In the genomic region with DNA sequence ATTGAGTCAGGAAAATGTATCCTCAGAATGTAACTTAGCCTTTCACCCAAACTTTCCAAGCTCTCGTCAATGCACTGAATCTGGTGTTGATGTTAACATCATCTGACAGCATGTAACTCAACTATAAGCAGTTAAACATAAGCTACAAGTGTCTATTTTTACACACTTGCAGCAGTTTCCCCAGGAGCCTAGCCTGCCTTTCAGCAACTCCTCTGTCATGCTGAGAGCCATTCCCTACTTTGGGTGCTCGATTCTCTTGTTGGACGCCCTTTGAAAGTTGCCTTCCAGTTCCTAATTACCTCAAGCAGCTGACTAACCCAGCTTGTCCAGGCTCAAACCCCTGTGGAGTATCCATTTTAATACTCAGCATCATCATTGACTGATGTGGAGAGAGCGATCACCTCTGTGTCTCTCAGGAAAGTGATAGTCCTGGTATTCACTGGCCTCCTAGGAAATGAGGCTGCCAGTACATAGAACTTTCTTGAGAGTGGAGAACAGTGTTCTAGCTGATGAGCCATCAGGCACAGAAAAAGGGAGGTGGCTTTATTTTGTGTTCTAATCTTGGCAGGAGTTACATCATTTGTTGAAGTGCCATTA, we compare ENCODE assay signal across 15 mouse cellular contexts.
"Had no signal": no experiment of that assay in that cellular context is flagged by ENCODE, and none has a peak within 500 bp of the region (broad histone marks: within the 10 kb centered on the region; RNA-seq: fewer than 3 reads in every experiment).

No protein-coding gene starts in this region.

- H3K9me3 ChIP-seq: kidney, embryonic 15.5 days; limb, embryonic 15.5 days; liver, embryonic 12.5 days; midbrain, embryonic 15.5 days; neural tube, embryonic 13.5 days had no signal

- H3K4me1 ChIP-seq: kidney, embryonic 15.5 days; liver, embryonic 12.5 days; midbrain, embryonic 15.5 days had no signal

- H3K27me3 ChIP-seq: kidney, embryonic 15.5 days; limb, embryonic 15.5 days; liver, embryonic 12.5 days; midbrain, embryonic 15.5 days; neural tube, embryonic 13.5 days had no signal

- DNase-seq: kidney, postnatal 14 days; lung, embryonic 14.5 days; lung, postnatal 10 days; lung, postnatal 4 days; right cerebral cortex, adult 18-20 months; right cerebral cortex, postnatal 25 days; thymus, adult 18-20 months; thymus, postnatal 14 days had no signal

- H3K4me2 ChIP-seq: kidney, embryonic 15.5 days; limb, embryonic 15.5 days; liver, embryonic 12.5 days; lung, embryonic 14.5 days; midbrain, embryonic 11.5 days; midbrain, embryonic 15.5 days; neural tube, embryonic 13.5 days had no signal

- H3K27ac ChIP-seq: kidney, embryonic 15.5 days; left cerebral cortex, adult 2 months; limb, embryonic 15.5 days; liver, embryonic 12.5 days; midbrain, embryonic 15.5 days; neural tube, embryonic 13.5 days had no signal

- H3K36me3 ChIP-seq: kidney, embryonic 15.5 days; limb, embryonic 15.5 days; liver, embryonic 12.5 days; midbrain, embryonic 15.5 days; neural tube, embryonic 13.5 days had no signal

- ATAC-seq: liver, embryonic 12.5 days; midbrain, embryonic 15.5 days had no signal

- H3K4me3 ChIP-seq: kidney, embryonic 15.5 days; left cerebral cortex, adult 2 months; limb, embryonic 15.5 days; liver, embryonic 12.5 days; midbrain, embryonic 15.5 days; neural tube, embryonic 13.5 days had no signal

- H3K9ac ChIP-seq: kidney, embryonic 15.5 days; limb, embryonic 15.5 days; liver, embryonic 12.5 days; lung, embryonic 14.5 days; midbrain, embryonic 15.5 days; neural tube, embryonic 13.5 days had no signal
